8 mouse cellular contexts compared by ENCODE assay signal in genomic region chr19:32595131-32595505, GRCm38 (mm10). TPM values are rescaled to one million over a fixed set of nuclear protein-coding genes. Genes with fewer than 3 reads are reported as not detected.
DNase-seq lines count a peak whose midpoint lies in the region; ATAC-seq and TF ChIP-seq lines count a peak whose summit lies in the region.

No protein-coding gene starts in this region.

- peak overlapping the region; percentile 59 for H3K4me3 ChIP-seq in erythroblast, embryonic 14.5 days (replicated peaks)
- H3K4me3 ChIP-seq in testis, adult 2 months (ENCODE audit: control insufficient read depth, low read depth, low read length), result peak overlapping the region; percentile 72
- H3K4me3 ChIP-seq in liver, embryonic 14.5 days (ENCODE audit: insufficient read depth in 1 of 2, low read depth in 2 of 2, low read length in 2 of 2), result peak overlapping the region; percentile 50 to 52

- peak overlapping the region; percentile 63 for H3K4me2 ChIP-seq in liver, embryonic 14.5 days (ENCODE audit: low read depth)

- no peak for TF ChIP-seq CTCF in testis, adult 2 months (IDR thresholded peaks at IDR 0.05; ENCODE audit: control insufficient read depth, insufficient read depth, insufficient replicate concordance, low read depth, low read length)
- TF ChIP-seq CTCF in liver, embryonic 14.5 days (IDR thresholded peaks at IDR 0.05; ENCODE audit: low read depth), result no peak

- peaks cover 36% of the 10 kb centered on the region for H3K27me3 ChIP-seq in erythroblast, embryonic 14.5 days (ENCODE audit: control insufficient read depth)
- no peaks in the 10 kb centered on the region; the same call in 1 of the 2 replicates for H3K27me3 ChIP-seq in testis, adult 2 months (ENCODE audit: control insufficient read depth, insufficient read depth, low read length)
- peaks cover 23% of the 10 kb centered on the region for H3K27me3 ChIP-seq in liver, embryonic 14.5 days (ENCODE audit: control insufficient read depth, insufficient read depth, low read length)

- TF ChIP-seq POLR2A in testis, adult 2 months (IDR thresholded peaks at IDR 0.05; ENCODE audit: control insufficient read depth, low read depth, low read length), result no peak

- no peak overlapping the region for H3K9ac ChIP-seq in liver, embryonic 14.5 days (replicated peaks)

- H3K27ac ChIP-seq in testis, adult 2 months (ENCODE audit: control insufficient read depth, insufficient read depth, low read depth, low read length), result no peak overlapping the region
- H3K27ac ChIP-seq in liver, embryonic 14.5 days, result no peak overlapping the region

- no peaks in the 10 kb centered on the region for H3K36me3 ChIP-seq in erythroblast, embryonic 14.5 days (ENCODE audit: control insufficient read depth)
- H3K36me3 ChIP-seq in testis, adult 2 months (ENCODE audit: control insufficient read depth, insufficient read depth, low read length), result no peaks in the 10 kb centered on the region
- no peaks in the 10 kb centered on the region for H3K36me3 ChIP-seq in liver, embryonic 14.5 days (replicated peaks; ENCODE audit: control insufficient read depth, insufficient read depth, low read depth)

- no peak for TF ChIP-seq EP300 in liver, embryonic 14.5 days (IDR thresholded peaks at IDR 0.05; ENCODE audit: low read depth)

- WGBS in liver, embryonic 14.5 days (ENCODE audit: insufficient replicate concordance), result 18% methylated on average over 8 of the region's 8 CpGs

- peaks cover 9% of the 10 kb centered on the region for H3K4me1 ChIP-seq in erythroblast, embryonic 14.5 days (ENCODE audit: control insufficient read depth)
- peaks cover 6% of the 10 kb centered on the region for H3K4me1 ChIP-seq in testis, adult 2 months (ENCODE audit: control insufficient read depth, insufficient read depth, low read length)
- peaks cover 0 to 2% of the 10 kb centered on the region in 2 experiments; a peak in 1 of 4 replicates for H3K4me1 ChIP-seq in liver, embryonic 14.5 days (replicated peaks; ENCODE audit: control insufficient read depth in 2 of 2, insufficient read depth in 2 of 2, low read length in 1 of 2)

- ATAC-seq in erythroblast, adult 5-6 weeks (replicated peaks; ENCODE audit: low FRiP score, poor library complexity, severe bottlenecking), result no peak
- no peak for ATAC-seq in liver, embryonic 14.5 days (ENCODE audit: insufficient read depth)

- no peak for DNase-seq in testis, postnatal 10 days (ENCODE audit: low spot score)
- no peak for DNase-seq in liver, embryonic 14.5 days (ENCODE audit: low read depth in 3 of 3, low spot score in 3 of 3)
- DNase-seq in urinary bladder, postnatal 14 days (ENCODE audit: low spot score), result no peak
- no peak for DNase-seq in ovary, postnatal 14 days (ENCODE audit: low spot score)
- no peak for DNase-seq in left cerebral cortex, adult 18-20 months (ENCODE audit: low spot score in 2 of 2)

- no peaks in the 10 kb centered on the region for H3K9me3 ChIP-seq in erythroblast, embryonic 14.5 days (ENCODE audit: control insufficient read depth, low read length)
- H3K9me3 ChIP-seq in liver, embryonic 14.5 days (ENCODE audit: control insufficient read depth, low read length), result no peaks in the 10 kb centered on the region

RNA-seq across cellular contexts. Expression of gene Papss2, which starts 0.5 kb away (rescaled TPM):
- polyA plus RNA-seq in erythroblast, embryonic 14.5 days (2012), result 0.01 TPM in 1 of 2 replicates, not detected in the other
- 2.9 and 9.8 TPM in 2 replicates for total RNA-seq in erythroblast, adult 5-6 weeks (2015; ENCODE audit: low replicate concordance)
- 2.0 and 3.1 TPM in 2 replicates for total RNA-seq in erythroblast, adult 5-6 weeks (2017; ENCODE audit: low replicate concordance)
- 1.6 and 1.7 TPM in 2 replicates for polyA plus RNA-seq in testis, adult 2 months (2012; rRNA removed)
- 2.2 and 3.1 TPM in 2 replicates for polyA plus RNA-seq in liver, embryonic 14.5 days (2012; rRNA removed)
- 4.3 and 4.7 TPM in 2 replicates for polyA plus RNA-seq in liver, embryonic 14.5 days (2014; fragmentation: Nextera tagmentation; extraction: Ambion mirVana)
- total RNA-seq in left cerebral cortex, adult 18-20 months (2021), result 10 to 100 TPM; 10.5 to 10.8 TPM
